Mouse (Mus musculus) right cerebral cortex, postnatal 36 days (tissue): ENCODE results near the gene Tnik.
A peak's percentile ranks its signal among the peaks of the same experiment; 100 is the strongest.

Experiments
- DNase-seq, 2 experiments: peaks; one replicate each; pipeline ENCODE4 v3.0.0; 2022; ENCODE audit warnings: low spot score in 2 of 2, mixed read lengths in 1 of 2

Gene Tnik

DNA sequence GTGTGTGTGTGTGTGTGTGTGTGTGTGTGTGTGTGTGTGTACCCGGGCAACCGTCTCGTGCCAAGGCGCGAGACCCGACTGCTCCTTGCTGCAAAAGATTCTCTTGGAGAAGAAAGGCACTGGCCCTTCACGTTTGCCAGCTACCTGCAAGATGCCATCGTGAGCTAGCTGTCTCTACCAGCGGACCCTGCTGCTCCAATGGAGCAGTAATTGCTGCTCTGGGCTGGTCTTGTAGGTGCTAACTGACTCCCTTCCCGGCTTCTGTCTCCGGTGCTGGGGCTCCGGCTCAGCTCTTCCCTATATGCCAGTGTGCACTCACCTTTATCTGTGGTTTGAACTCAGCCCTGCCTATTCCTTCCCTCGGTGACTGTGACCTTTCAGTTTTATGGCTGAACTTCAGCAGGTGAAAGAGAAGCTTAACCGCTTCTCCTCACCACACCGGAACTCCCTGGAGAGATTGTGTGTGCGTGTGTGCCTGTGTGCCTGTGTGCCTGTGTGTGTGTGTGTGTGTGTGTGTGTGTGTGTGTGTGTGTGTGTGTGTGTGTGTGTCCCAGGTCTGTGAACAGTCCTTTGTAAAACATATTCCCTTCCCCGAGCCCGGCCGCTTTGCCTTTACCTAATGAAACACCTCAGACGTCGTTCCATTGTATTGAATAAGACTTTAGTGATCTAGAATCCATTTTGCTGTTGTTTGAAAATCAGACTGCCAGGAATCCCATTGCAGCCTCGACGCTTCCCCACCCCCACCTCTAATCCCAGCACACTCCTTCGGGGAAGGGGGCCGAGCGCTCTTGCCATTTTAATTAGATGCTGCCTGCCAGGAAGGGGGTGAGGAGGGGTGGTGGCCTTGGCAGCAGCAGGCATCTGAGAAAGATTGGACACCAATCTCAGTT is 1.2 kb downstream of the Tnik start:
- peak; percentile 34 to 36 for DNase-seq

DNA sequence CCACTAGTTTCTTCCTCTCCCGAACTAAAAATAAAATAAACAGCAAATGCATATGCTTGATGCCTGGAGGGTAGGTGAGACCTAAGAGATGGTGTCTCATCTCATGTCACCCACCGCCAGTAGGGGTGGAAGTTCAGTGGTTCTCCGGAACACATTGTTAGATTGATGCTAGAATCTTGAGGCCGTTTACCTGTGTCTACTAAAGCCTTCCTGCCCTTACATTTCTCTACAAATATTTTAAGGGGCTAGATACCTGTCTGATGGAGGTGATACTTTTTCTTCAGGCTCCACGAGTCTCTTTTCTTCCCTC is 1.8 kb downstream of the Tnik start:
- DNase-seq: no peak

DNA sequence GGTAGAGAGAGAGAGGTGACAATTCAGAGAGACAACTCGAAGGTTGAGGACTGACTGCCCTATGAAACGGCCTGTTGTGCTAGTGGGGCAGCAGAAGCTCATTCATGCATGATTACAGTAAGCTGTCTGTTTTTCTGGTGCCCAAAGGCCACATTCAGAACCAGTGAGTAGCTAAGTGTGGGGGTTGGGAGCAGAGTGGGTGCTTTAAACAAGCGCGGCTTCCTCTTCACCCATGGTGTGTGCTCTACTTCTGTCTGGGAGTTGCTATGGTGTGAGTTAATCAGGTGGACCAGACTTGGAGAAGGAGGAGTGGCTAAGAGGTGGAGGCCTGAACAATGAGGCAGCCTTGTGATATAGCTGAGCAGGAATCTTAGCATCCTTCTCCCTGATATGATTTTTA is 2.2 kb downstream of the Tnik start:
- peak in 1 of 2 experiments; percentile 28 for DNase-seq

- peak in 1 of 2 experiments; percentile 28 for DNase-seq
Measured at GRCm38 (mm10) chr3:28265656-28266055, 2.6 kb downstream of the Tnik start.

GRCm38 (mm10) chr3:28267211-28267610 is 4.2 kb downstream of the Tnik start:
- no peak for DNase-seq

DNA sequence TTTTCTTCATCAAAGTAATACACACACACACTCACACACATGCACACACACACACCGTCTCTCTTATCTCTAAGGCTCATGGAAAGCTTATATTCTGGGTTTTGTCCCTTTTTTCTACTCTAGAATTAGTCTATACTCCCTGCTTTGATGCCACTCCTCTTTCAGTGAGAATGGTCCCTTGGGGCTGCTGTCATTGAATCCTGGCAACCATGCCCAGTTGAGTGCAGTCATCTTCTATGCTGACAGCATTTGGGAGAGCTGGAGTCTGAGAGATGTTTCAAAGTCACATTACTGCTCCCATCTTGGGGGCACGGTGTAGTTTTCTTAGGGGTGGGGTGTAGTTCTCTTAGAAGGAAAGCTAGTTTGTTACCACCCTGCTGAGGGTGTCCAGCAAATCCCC is 6.7 kb downstream of the Tnik start:
- DNase-seq: no peak

DNA sequence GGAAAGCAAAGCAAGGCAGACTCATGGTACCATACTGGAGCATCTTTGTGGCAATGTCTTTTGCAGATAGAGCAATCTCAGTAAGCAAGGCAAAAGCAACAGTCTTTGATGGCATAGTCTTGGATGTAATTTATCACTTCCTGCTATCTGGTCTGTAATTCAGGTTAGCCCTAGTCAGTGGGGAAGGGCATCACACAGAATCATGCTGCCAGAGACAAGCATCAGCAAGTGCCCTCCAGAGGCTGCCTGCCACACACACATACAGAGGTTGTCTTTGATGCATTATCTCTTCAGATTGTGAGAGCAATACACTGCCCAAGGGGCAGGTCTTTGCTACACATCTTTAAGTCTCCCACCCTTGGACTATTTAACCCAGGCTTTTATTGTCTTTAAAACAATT is 8.9 kb downstream of the Tnik start:
- DNase-seq: no peak

DNA sequence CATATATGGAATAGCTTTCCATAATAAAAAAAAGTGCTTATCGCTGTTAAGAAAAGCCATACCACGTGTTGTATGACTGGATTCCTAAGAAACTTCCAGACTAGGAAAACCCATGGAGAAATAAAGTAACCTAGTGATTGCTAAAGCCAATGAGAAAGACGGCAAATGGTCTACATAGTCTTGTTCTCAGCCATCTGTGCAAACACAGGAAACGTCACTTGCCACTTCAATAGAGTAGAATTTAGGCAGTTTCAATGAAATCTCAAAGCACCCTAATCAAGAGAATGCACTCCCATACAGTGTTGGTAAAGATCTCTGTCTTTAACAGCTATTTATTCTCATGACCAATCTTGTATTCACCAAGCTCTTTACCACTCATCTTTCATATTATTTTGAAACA is 11.7 kb downstream of the Tnik start:
- no peak for DNase-seq

DNA sequence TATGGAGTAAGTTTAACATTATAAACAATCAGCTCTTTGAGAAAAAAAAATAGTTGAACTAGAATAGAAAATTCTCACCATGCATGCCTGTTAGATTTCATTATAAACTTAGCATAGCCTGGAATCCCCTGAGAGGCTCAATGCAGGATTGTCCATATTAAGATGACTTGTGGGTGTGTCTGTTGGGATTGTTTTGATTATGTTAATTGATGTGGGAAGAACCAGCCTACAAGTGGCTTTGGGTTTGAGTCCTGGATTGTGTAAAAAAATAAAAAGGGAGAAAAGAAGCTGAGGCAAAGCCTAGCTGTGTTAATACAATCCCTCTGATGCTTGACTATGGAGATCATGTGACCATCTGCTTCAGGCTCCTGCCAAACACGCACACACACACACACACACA is 26.7 kb downstream of the Tnik start:
- DNase-seq: no peak

GRCm38 (mm10) chr3:28301378-28301777 is 38.4 kb downstream of the Tnik start:
- DNase-seq: no peak

- no peak for DNase-seq
Measured at GRCm38 (mm10) chr3:28303915-28304314, 40.9 kb downstream of the Tnik start.

GRCm38 (mm10) chr3:28306852-28307251 is 43.8 kb downstream of the Tnik start:
- no peak for DNase-seq

- DNase-seq: no peak
Measured at GRCm38 (mm10) chr3:28314438-28314837, 51.4 kb downstream of the Tnik start.

- peak in 1 of 2 experiments; percentile 53 for DNase-seq
Measured at GRCm38 (mm10) chr3:28317339-28317738, 54.3 kb downstream of the Tnik start.

DNA sequence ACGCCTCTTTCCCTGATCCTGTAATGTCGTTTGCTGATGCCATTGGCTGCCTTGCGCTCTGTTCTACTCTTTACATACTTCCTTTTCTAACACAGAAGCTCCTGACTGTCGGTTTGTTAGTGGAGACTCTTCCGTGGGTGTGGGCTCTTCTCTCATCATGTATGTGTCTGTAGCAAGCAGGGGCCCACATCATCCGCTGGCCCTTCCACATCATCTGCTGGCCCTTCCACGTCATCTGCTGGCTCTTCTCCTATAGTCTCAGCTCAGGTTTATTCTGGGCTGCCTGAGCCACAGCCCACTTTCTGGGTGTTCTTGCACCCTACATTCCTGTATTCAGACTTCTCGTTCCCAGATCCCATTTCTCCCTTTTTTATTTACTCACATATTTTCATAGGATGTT is 58.6 kb downstream of the Tnik start:
- no peak for DNase-seq

DNA sequence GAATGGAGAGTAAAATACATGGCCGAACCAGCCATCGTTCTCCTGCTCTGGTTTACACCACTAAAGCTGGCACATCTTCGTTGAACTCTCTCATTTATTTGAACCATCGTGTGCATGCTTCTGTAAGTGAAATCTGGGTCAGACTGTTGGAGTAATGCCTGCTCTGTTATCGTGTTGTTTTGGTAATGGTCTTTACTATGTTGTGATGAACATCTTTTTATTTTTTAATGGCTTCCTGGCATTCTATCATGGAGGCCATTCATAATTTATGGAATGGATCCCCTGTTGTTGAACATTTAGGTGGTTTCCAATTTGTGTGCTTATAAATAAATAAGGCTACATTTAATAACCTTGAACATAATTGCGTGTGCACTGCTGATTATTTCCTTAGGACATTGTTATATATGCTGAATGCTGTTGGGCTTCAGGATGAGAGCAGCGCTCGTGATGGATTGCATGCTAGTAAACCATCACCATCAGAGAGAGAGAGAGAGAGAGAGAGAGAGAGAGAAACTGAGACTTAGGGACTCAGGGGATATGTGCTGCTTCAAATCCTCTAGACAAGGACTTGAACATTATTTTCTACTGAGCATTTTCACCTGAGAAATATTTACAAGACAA is 62.7 kb downstream of the Tnik start:
- DNase-seq: no peak

DNA sequence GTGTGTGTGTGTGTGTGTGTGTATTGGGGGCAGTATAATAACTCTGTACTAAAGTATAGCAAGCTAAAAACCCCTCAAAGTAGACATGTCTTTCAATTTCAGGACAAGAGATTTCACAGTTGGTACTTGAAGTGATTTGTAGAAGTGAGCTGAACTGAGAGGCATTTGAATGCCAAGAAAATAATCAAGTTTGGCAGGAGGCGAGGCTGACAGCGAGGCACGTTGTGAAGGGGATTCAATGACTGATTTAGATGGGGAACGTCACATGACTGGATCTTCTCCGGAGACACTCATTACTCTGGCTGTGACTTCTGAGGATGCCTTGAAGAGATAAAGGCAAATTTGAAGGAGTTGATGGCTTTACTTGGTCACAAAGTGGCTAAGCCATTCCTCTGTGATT is 69.3 kb downstream of the Tnik start:
- DNase-seq: no peak

- no peak for DNase-seq
Measured at GRCm38 (mm10) chr3:28333869-28334268, 70.9 kb downstream of the Tnik start.

DNA sequence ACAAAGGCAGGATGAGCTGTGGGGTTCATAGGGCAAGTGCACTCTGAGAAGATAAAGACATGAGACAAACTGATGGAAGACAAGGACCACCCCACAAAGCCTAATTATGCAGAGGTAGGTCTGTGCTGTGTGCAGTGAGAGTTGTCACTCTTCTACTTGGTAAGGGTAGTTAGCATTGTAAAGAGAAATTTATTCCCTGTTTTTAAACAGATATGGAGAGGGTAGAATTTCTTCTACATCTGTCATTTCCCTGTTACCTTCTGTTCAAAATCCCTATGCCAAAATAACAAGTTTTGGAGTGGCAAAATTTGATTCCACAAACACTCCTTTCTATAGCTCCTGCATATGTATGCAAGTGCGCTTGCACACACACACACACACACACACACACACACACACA is 71.5 kb downstream of the Tnik start:
- no peak for DNase-seq

GRCm38 (mm10) chr3:28340071-28340470 is 77.1 kb downstream of the Tnik start:
- DNase-seq: no peak

DNA sequence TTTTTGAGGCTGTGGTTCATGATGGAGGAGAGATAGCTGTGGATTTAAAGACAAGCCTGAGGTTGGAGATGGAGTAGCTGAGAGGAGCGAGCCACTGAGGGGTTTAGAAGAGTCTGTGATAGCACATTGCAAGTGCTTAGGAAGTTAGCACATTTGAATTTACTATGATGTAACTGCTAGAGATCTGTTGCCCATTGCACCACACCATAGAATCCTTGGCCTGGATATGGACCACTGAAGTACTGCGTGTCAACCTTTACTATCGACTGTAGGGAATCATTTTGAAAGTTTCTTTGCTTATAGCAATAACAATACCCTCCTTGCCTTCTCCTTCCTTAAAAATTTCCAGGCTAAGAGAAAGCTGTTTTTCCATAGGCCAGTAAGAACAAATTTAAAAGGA is 80.2 kb downstream of the Tnik start:
- DNase-seq: no peak

GRCm38 (mm10) chr3:28343661-28344060 is 80.6 kb downstream of the Tnik start:
- no peak for DNase-seq

DNA sequence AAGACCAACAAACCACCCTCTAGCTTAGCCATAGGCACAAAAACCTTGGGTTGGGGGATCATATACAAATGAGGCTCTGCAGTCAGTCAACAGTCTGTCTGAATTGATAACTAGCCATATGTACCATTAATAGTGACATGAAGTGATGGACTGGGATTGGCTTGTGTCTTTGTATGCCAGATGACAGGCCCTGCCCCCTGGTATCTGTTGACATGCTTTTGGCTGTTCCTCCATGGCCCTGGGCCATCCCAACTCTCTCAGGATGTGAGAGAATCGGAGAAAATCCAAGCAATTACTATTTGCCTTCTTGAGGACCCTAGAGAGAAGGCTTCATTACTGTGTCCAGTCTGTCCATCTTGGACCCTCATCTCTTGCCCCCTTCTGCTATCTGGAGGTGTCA is 82.4 kb downstream of the Tnik start:
- DNase-seq: no peak

DNA sequence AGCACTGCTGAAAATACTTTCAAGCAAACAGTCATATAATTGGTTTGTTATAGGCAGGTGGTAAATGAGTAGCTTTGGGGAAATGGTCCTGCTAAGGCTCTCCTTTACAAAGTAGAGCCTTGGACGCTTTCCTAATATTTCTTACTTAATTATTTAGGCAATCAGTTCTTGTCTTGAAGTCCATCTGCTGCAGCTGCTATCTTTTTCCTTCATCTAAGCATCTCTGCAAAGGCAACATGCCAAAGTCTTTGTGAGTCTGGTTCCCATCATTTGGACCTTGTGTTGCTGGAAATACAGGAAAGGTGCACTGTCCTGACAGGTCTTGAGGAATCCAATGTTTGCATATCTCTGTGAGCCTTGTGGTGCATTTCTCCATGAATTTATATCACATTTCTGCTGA is 82.9 kb downstream of the Tnik start:
- DNase-seq: no peak
